Mouse (Mus musculus) T-helper 1 cell (primary cell): ENCODE data around the gene Uba52.
"Not testable (repeated sequence)": the region's sequence is repeated elsewhere in the genome, so short reads cannot be mapped to it uniquely, and the experiment has no call there.

Experiments used
- in situ Hi-C: fragments of 300-600 bp; cut with MboI, MseI; formaldehyde crosslinking; loops from one replicate; pipeline ENCODE4 v1.15.1; 2025; ENCODE audit warnings: high pct_unique_total_duplicates

Gene Uba52

GRCm38 (mm10) chr8:70534281-70534680 is 23.7 kb upstream of the Uba52 start:
- in situ Hi-C loops = no loop called here

- in situ Hi-C loops = no loop called here
Measured at GRCm38 (mm10) chr8:70530314-70530713, 19.7 kb upstream of the Uba52 start.

- in situ Hi-C loops = no loop called here
Measured at GRCm38 (mm10) chr8:70529741-70530161, 19.1 kb upstream of the Uba52 start.

GRCm38 (mm10) chr8:70529299-70529698 is 18.7 kb upstream of the Uba52 start:
- in situ Hi-C loops = no loop called here

- in situ Hi-C loops = no loop called here
Measured at GRCm38 (mm10) chr8:70528182-70528797, 17.7 kb upstream of the Uba52 start.

GRCm38 (mm10) chr8:70527512-70528181 is 17.0 kb upstream of the Uba52 start, which contains the start of the genes Fkbp8 and Kxd1:
Gene Fkbp8, plus strand, starts transcription at chr8:70527724.
Gene Kxd1, minus strand, starts transcription at chr8:70527956.
- in situ Hi-C loops = no loop called here

GRCm38 (mm10) chr8:70527111-70527511 is 16.5 kb upstream of the Uba52 start:
- in situ Hi-C loops = no loop called here

- in situ Hi-C loops = no loop called here
Measured at GRCm38 (mm10) chr8:70522592-70523403, 12.2 kb upstream of the Uba52 start.

GRCm38 (mm10) chr8:70519606-70520005 is 9.0 kb upstream of the Uba52 start:
- in situ Hi-C loops = no loop called here

- in situ Hi-C loops = no loop called here
Measured at GRCm38 (mm10) chr8:70519043-70519442, 8.4 kb upstream of the Uba52 start.

- in situ Hi-C loops = no loop called here
Measured at GRCm38 (mm10) chr8:70517940-70518643, 7.5 kb upstream of the Uba52 start.

GRCm38 (mm10) chr8:70513441-70513840 is 2.8 kb upstream of the Uba52 start:
- in situ Hi-C loops = no loop called here

GRCm38 (mm10) chr8:70512253-70512903 is 1.8 kb upstream of the Uba52 start:
- in situ Hi-C loops = no loop called here

- in situ Hi-C loops = no loop called here
Measured at GRCm38 (mm10) chr8:70511770-70512169, 1.2 kb upstream of the Uba52 start.

- in situ Hi-C loops = not testable (repeated sequence)
Measured at GRCm38 (mm10) chr8:70511174-70511573, 573 bp upstream of the Uba52 start.

- in situ Hi-C loops = no loop called here
Measured at GRCm38 (mm10) chr8:70509281-70509952, 1.2 kb downstream of the Uba52 start.

GRCm38 (mm10) chr8:70507027-70507393 is 3.6 kb downstream of the Uba52 start:
- in situ Hi-C loops = no loop called here

- in situ Hi-C loops = no loop called here
Measured at GRCm38 (mm10) chr8:70506328-70507026, 4.1 kb downstream of the Uba52 start, which contains the start of gene Rex1bd. Gene Rex1bd, minus strand, starts transcription at chr8:70506752.

GRCm38 (mm10) chr8:70505698-70506327 is 4.8 kb downstream of the Uba52 start:
- in situ Hi-C loops = no loop called here

GRCm38 (mm10) chr8:70504851-70505250 is 5.8 kb downstream of the Uba52 start:
- in situ Hi-C loops = loop anchor here (5.0 kb wide), 1 partner anchor 88 kb away; no protein-coding TSS in a partner anchor
